Mouse (Mus musculus): ENCODE results near the gene A830018L16Rik. TPM values are rescaled to one million over a fixed set of nuclear protein-coding genes. Genes with fewer than 3 reads are reported as not detected.
"Not testable (repeated sequence)": the region's sequence is repeated elsewhere in the genome, so short reads cannot be mapped to it uniquely, and the experiment has no call there.

A830018L16Rik gene
- total RNA-seq, 2 experiments from 2014 or later, result 119 to 126 TPM

GRCm38 (mm10) chr1:11936984-11937383, 523.1 kb downstream of the A830018L16Rik start:
- intact Hi-C loops (cut with DNase I), result no loop called here
- peak; percentile 4 to 30 for DNase-seq (ENCODE audit: low spot score in 2 of 2)

GRCm38 (mm10) chr1:11959421-11960206, 545.7 kb downstream of the A830018L16Rik start:
- intact Hi-C loops (cut with DNase I), result no loop called here
- no peak for DNase-seq (ENCODE audit: low spot score in 2 of 2)

- intact Hi-C loops (cut with DNase I), result no loop called here
- no peak for DNase-seq (ENCODE audit: low spot score in 2 of 2)
Measured at GRCm38 (mm10) chr1:11982590-11983136, 568.8 kb downstream of the A830018L16Rik start.

- no peak for DNase-seq (ENCODE audit: low spot score in 2 of 2)
- intact Hi-C loops (cut with DNase I), result no loop called here
Measured at GRCm38 (mm10) chr1:11990011-11990410, 576.1 kb downstream of the A830018L16Rik start.

- intact Hi-C loops (cut with DNase I), result no loop called here
- no peak for DNase-seq (ENCODE audit: low spot score in 2 of 2)
Measured at GRCm38 (mm10) chr1:11996297-11996878, 582.5 kb downstream of the A830018L16Rik start.

- intact Hi-C loops (cut with DNase I), result no loop called here
- no peak for DNase-seq (ENCODE audit: low spot score in 2 of 2)
Measured at GRCm38 (mm10) chr1:11997574-11997973, 583.7 kb downstream of the A830018L16Rik start.

- peak in 1 of 2 experiments; percentile 12 for DNase-seq (ENCODE audit: low spot score in 2 of 2)
- intact Hi-C loops (cut with DNase I), result no loop called here
Measured at GRCm38 (mm10) chr1:12000557-12000956, 586.7 kb downstream of the A830018L16Rik start.

- intact Hi-C loops (cut with DNase I), result no loop called here
- peak in 1 of 2 experiments; percentile 73 for DNase-seq (ENCODE audit: low spot score in 2 of 2)
Measured at GRCm38 (mm10) chr1:12008789-12009550, 595.1 kb downstream of the A830018L16Rik start.

GRCm38 (mm10) chr1:12009551-12009846, 595.6 kb downstream of the A830018L16Rik start:
- intact Hi-C loops (cut with DNase I), result no loop called here
- DNase-seq (ENCODE audit: low spot score in 2 of 2), result no peak

GRCm38 (mm10) chr1:12010607-12011006, 596.7 kb downstream of the A830018L16Rik start:
- intact Hi-C loops (cut with DNase I), result no loop called here
- DNase-seq (ENCODE audit: low spot score in 2 of 2), result peak; percentile 41 to 78

- intact Hi-C loops (cut with DNase I); DNase-seq (ENCODE audit: low spot score in 2 of 2): not testable (repeated sequence)
Measured at GRCm38 (mm10) chr1:12020646-12021045, 606.7 kb downstream of the A830018L16Rik start.

All from left cerebral cortex, postnatal 14 days (tissue).